Mouse (Mus musculus): ENCODE data around the gene Gjd3. TPM values are rescaled to one million over a fixed set of nuclear protein-coding genes. Genes with fewer than 3 reads are reported as not detected.

The Gjd3 gene
- total and polyA plus RNA-seq, 3 experiments: not detected

DNA sequence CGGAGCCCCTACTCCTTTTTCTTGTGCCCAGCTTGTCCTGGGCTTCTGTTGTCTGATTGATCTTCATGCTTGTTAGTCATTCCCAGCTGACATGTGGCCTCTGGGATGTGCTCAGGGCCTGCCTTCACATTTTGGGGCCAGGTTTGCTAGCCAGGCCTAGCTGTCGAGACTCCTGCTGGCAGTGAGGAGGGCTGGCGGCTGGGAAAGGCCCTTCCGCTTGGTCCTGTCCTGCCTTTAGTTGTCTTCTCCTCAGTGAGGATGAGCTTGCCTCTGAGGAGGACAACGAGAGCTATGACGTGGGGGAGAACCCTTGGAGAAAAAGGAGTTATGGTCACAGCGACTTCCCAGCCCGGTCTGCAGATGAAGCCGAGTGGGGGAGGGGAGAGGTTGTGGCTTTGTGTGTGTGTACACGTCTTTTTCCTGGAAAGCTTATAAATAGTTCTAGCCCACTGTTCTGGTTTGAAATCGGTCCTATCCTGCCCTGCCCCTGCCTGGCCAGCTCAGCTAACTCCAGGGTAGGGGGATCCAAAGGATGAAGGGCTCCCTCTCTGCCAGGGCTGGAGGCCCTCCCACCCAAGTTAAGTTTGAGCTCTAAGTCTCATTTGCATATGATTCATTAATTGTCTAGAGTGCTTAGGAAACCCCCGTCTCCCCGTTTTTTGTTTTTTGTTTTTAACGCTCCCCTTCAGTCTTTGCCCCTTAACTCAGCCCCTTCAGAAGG lies 38.9 kb downstream of the Gjd3 start:
- DNase-seq (ENCODE audit: low read depth, low spot score): no peak
- peaks cover 7% of the 10 kb centered on the region for H3K79me2 ChIP-seq (ENCODE audit: control insufficient read depth, insufficient read depth, low read length, poor library complexity)
- H3K27me3 ChIP-seq (ENCODE audit: control insufficient read depth in 1 of 2, insufficient read depth in 2 of 2, low read length in 2 of 2): no peaks in the 10 kb centered on the region
- TF ChIP-seq MEF2A (IDR thresholded peaks at IDR 0.05; ENCODE audit: extremely low read depth, insufficient replicate concordance, low read depth, low read length, poor library complexity, severe bottlenecking) (no peak), CTCF (IDR thresholded peaks at IDR 0.05 in 2 of 3, conservative IDR thresholded peaks at IDR 0.05 in 1 of 3; ENCODE audit: control insufficient read depth in 1 of 3, insufficient read depth in 1 of 3, low read depth in 2 of 3, low read length in 3 of 3, poor library complexity in 1 of 3, severe bottlenecking in 1 of 3) (no peak)
- peaks cover 0 to 16% of the 10 kb centered on the region in 2 experiments; a peak in 2 of 4 replicates for H3K36me3 ChIP-seq (ENCODE audit: control insufficient read depth in 1 of 2, insufficient read depth in 2 of 2, low read length in 2 of 2)
- H3K9me3 ChIP-seq (replicated peaks; ENCODE audit: insufficient read depth, low read length): no peaks in the 10 kb centered on the region
- no peak overlapping the region for H3K4me3 ChIP-seq (ENCODE audit: control insufficient read depth in 1 of 2, insufficient read depth in 1 of 2, low read depth in 2 of 2, low read length in 2 of 2)
- no peak overlapping the region for H3K27ac ChIP-seq (ENCODE audit: control insufficient read depth, low read depth, low read length)
- H3K4me1 ChIP-seq (ENCODE audit: control insufficient read depth in 1 of 2, insufficient read depth in 2 of 2, low read length in 2 of 2): peaks cover 11 to 32% of the 10 kb centered on the region in 2 experiments
- no peak overlapping the region for H3K9ac ChIP-seq (ENCODE audit: control insufficient read depth, low read depth, low read length, poor library complexity, severe bottlenecking)

DNA sequence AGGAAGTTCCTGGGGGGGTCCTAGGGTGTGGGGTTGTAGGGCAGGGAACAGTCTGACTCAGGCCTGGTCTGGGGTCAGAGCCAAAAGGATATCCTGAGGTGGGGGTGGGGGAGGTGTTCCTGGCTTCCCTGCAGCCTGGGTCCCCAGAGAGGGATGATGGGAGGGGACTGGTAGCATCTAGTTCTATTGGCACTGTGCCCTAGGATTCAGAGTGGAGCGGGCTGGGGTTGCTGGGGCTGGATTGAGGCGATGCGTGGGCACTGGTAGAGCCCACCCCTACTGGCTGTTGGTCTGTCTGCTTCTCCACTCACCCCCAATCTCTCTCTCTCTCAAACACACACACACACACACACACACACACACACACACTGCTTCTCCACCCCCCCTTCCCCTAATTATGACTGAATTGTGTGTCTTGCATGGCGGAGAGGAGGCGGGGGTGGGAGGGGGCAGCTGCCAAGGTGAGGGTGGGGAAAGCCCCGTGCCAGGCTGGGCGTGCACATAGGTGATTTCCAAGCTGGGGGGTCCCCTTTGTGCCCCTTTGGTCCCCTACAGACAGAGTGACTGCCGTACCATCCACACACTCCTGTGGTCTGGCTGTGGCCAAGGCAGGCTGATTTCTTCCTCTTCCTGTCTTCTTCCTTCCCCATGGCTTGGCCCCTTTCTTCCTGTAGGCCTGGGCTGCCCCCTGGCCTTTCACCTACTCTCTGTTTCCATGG lies 39.7 kb downstream of the Gjd3 start:
- Histone ChIP-seq H3K27me3 (ENCODE audit: control insufficient read depth in 1 of 2, insufficient read depth in 2 of 2, low read length in 2 of 2) (no peaks in the 10 kb centered on the region), H3K9ac (ENCODE audit: control insufficient read depth, low read depth, low read length, poor library complexity, severe bottlenecking) (no peak overlapping the region), H3K4me1 (ENCODE audit: control insufficient read depth in 1 of 2, insufficient read depth in 2 of 2, low read length in 2 of 2) (peaks cover 9 to 31% of the 10 kb centered on the region in 2 experiments), H3K4me3 (ENCODE audit: control insufficient read depth in 1 of 2, insufficient read depth in 1 of 2, low read depth in 2 of 2, low read length in 2 of 2) (no peak overlapping the region), H3K27ac (ENCODE audit: control insufficient read depth, low read depth, low read length) (no peak overlapping the region), H3K9me3 (replicated peaks; ENCODE audit: insufficient read depth, low read length) (no peaks in the 10 kb centered on the region), H3K79me2 (ENCODE audit: control insufficient read depth, insufficient read depth, low read length, poor library complexity) (peaks cover 11% of the 10 kb centered on the region), H3K36me3 (ENCODE audit: control insufficient read depth in 1 of 2, insufficient read depth in 2 of 2, low read length in 2 of 2) (peaks cover 0 to 13% of the 10 kb centered on the region in 2 experiments; a peak in 2 of 4 replicates)
- no peak for DNase-seq (ENCODE audit: low read depth, low spot score)
- TF ChIP-seq USF1 (IDR thresholded peaks at IDR 0.05; ENCODE audit: low read depth, low read length) (0 out of 2 replicates have a peak, but pooled peaks have one; percentile 8), KAT2A (conservative IDR thresholded peaks at IDR 0.05; ENCODE audit: low read depth, low read length) (no peak), SMC3 (IDR thresholded peaks at IDR 0.05; ENCODE audit: low read depth, low read length) (no peak), MAZ (IDR thresholded peaks at IDR 0.05; ENCODE audit: low read depth, low read length) (0 out of 2 replicates have a peak, but pooled peaks have one; percentile 22)

DNA sequence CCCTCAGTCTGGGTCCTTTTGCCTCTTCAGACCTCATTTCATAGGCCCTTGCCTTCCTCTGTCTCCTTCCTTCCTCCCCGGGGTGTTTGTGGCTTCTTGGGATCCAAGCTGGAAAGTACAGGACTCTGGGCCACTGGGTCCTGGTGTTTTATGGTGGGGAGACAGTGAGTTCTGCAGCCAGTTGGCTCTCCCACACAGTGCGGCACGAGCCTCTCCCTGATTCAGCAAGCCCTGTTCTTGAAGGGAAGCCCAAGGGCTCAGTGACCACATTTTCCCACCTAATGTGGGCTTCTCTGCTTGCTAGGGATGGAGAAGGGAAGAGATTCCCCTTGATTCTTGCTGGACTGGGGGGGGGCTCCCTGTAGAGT lies 40.3 kb downstream of the Gjd3 start:
- no peak for DNase-seq (ENCODE audit: low read depth, low spot score)
- no peak for TF ChIP-seq TAL1 (IDR thresholded peaks at IDR 0.05; ENCODE audit: low read length)
- TF ChIP-seq POLR2AphosphoS2 (IDR thresholded peaks at IDR 0.05; ENCODE audit: low read length): no peak
- no peak for TF ChIP-seq UBTF (IDR thresholded peaks at IDR 0.05; ENCODE audit: borderline replicate concordance, insufficient read depth, low read depth, low read length)
- TF ChIP-seq MXI1 (IDR thresholded peaks at IDR 0.05; ENCODE audit: low read depth, low read length): no peak
- no peak for TF ChIP-seq TCF12 (IDR thresholded peaks at IDR 0.05; ENCODE audit: low read depth, low read length)
- TF ChIP-seq GABPA (IDR thresholded peaks at IDR 0.05; ENCODE audit: low read depth, low read length): no peak
- no peak for TF ChIP-seq CHD2 (IDR thresholded peaks at IDR 0.05; ENCODE audit: low read length)
- TF ChIP-seq NELFE (IDR thresholded peaks at IDR 0.05; ENCODE audit: low read depth, low read length): no peak
- TF ChIP-seq ZC3H11A (IDR thresholded peaks at IDR 0.05; ENCODE audit: low read depth, low read length): no peak
- Histone ChIP-seq H3K9ac (ENCODE audit: control insufficient read depth, low read depth, low read length, poor library complexity, severe bottlenecking) (peak overlapping the region; percentile 37), H3K27me3 (ENCODE audit: control insufficient read depth in 1 of 2, insufficient read depth in 2 of 2, low read length in 2 of 2) (no peaks in the 10 kb centered on the region), H3K4me1 (ENCODE audit: control insufficient read depth in 1 of 2, insufficient read depth in 2 of 2, low read length in 2 of 2) (peaks cover 11 to 30% of the 10 kb centered on the region in 2 experiments), H3K4me3 (ENCODE audit: control insufficient read depth in 1 of 2, insufficient read depth in 1 of 2, low read depth in 2 of 2, low read length in 2 of 2) (peak overlapping the region in 1 of 2 experiments; percentile 61; a peak in 2 of 4 replicates), H3K27ac (ENCODE audit: control insufficient read depth, low read depth, low read length) (peak overlapping the region; percentile 87), H3K9me3 (replicated peaks; ENCODE audit: insufficient read depth, low read length) (no peaks in the 10 kb centered on the region), H3K79me2 (ENCODE audit: control insufficient read depth, insufficient read depth, low read length, poor library complexity) (peaks cover 16% of the 10 kb centered on the region), H3K36me3 (ENCODE audit: control insufficient read depth in 1 of 2, insufficient read depth in 2 of 2, low read length in 2 of 2) (peaks cover 0 to 10% of the 10 kb centered on the region in 2 experiments; a peak in 2 of 4 replicates)

Data from MEL (cell line).